Mouse (Mus musculus): ENCODE data around the gene Slc25a30.

GRCm38 (mm10) chr14:75819341-75819740 is 32.5 kb upstream of the Slc25a30 start:
- TF ChIP-seq POLR2A (IDR thresholded peaks at IDR 0.05; ENCODE audit: insufficient read depth, low read length), result no peak
- no peak for TF ChIP-seq CTCF (IDR thresholded peaks at IDR 0.05; ENCODE audit: low read depth, low read length)
- TF ChIP-seq EP300 (IDR thresholded peaks at IDR 0.05; ENCODE audit: insufficient read depth, low read depth, low read length), result no peak
